Mouse (Mus musculus) kidney, postnatal 10 days (tissue): ENCODE measurements around the gene Mt2.

Source experiments
- DNase-seq: peaks from one replicate; pipeline ENCODE4 v3.0.0; 2021; ENCODE audit warnings: mixed read lengths

Mt2 gene

GRCm38 (mm10) chr8:94172809-94173732 is 607 bp downstream of the Mt2 start:
- peak; percentile 34 for DNase-seq

GRCm38 (mm10) chr8:94173848-94174403 is 1.5 kb downstream of the Mt2 start:
- no peak for DNase-seq

GRCm38 (mm10) chr8:94174619-94175213 is 2.3 kb downstream of the Mt2 start:
- DNase-seq = no peak

- DNase-seq = no peak
These were observed 5.4 kb downstream of the Mt2 start for GRCm38 (mm10) chr8:94177716-94178390.

- DNase-seq = peak; percentile 91
These were observed 6.6 kb downstream of the Mt2 start, which contains the start of gene Mt1 for GRCm38 (mm10) chr8:94178857-94179712. Gene Mt1 (plus strand): TSS chr8:94179082.

- peak; percentile 39 for DNase-seq
These were observed 7.5 kb downstream of the Mt2 start for GRCm38 (mm10) chr8:94179713-94180560.

GRCm38 (mm10) chr8:94180561-94180908 is 8.1 kb downstream of the Mt2 start:
- no peak for DNase-seq

- no peak for DNase-seq
These were observed 9.8 kb downstream of the Mt2 start for GRCm38 (mm10) chr8:94182055-94182929.

GRCm38 (mm10) chr8:94183117-94183516 is 10.7 kb downstream of the Mt2 start:
- DNase-seq = peak; percentile 90

GRCm38 (mm10) chr8:94184357-94184843 is 11.9 kb downstream of the Mt2 start:
- DNase-seq = no peak

- no peak for DNase-seq
These were observed 13.3 kb downstream of the Mt2 start for GRCm38 (mm10) chr8:94185791-94186190.

- DNase-seq = peak; percentile 91
These were observed 14.1 kb downstream of the Mt2 start for GRCm38 (mm10) chr8:94186542-94186941.

- no peak for DNase-seq
These were observed 15.0 kb downstream of the Mt2 start for GRCm38 (mm10) chr8:94187290-94188002.

GRCm38 (mm10) chr8:94189275-94190031 is 17.0 kb downstream of the Mt2 start:
- no peak for DNase-seq

GRCm38 (mm10) chr8:94191101-94191691 is 18.7 kb downstream of the Mt2 start:
- peak; percentile 92 for DNase-seq

- no peak for DNase-seq
These were observed 20.5 kb downstream of the Mt2 start for GRCm38 (mm10) chr8:94192926-94193325.

GRCm38 (mm10) chr8:94194591-94195223 is 22.2 kb downstream of the Mt2 start:
- no peak for DNase-seq
